Mouse (Mus musculus) Muller cell, postnatal 12 days (primary cell): ENCODE data around the gene Scarb1.

Source experiments
- DNase-seq: peaks from one replicate; pipeline ENCODE4 v3.0.0-alpha.2; 2015; ENCODE audit errors: inconsistent ontology term

Scarb1 gene

GRCm38 (mm10) chr5:125271531-125272203 lies 69.2 kb downstream of the Scarb1 start:
- DNase-seq: peak; percentile 75

DNA sequence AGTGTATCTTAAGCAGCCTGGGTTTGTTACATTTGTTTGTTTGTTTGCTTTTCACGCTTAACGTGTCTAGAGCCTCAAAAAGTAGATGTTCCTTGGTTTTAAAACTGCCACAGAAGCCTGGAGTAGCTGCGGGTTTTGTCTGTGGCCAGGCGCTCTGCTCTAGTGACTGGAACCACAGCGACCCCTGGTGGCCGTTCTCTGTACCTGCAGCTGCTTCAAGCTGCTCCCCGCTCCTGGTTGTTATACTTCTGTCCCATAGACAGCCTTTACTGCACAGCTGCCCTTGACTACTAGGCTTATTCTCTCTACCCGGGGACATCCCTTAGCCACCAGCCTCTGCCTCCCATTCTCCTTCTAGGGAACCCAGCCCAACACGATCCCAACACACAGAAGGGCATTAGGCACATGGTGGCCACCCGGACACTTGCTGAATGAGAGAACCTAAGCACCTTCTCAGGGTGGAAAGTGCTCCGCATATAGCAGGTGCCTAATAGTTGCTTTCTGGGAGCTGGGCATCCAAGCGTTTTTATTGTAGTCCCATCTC lies 70.2 kb downstream of the Scarb1 start:
- peak; percentile 76 for DNase-seq

DNA sequence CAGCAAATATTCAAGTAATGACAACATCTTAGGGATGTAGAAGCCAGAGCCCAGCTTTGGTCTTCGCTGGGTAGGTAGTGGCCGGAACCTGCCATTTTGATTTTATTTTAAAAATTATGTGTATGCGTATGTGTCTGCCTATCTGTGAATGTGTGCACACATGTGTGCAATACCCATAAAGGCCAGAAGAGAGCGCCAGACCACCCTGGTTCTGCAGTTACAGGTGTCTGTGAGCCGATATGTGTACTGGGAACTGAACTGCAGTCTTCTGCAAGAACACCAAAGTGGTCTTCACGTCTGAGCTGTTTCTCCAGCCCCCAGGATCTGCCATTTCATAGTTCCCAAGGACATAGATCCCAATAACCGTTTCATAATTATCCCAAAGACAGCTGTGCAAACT lies 71.1 kb downstream of the Scarb1 start:
- no peak for DNase-seq

DNA sequence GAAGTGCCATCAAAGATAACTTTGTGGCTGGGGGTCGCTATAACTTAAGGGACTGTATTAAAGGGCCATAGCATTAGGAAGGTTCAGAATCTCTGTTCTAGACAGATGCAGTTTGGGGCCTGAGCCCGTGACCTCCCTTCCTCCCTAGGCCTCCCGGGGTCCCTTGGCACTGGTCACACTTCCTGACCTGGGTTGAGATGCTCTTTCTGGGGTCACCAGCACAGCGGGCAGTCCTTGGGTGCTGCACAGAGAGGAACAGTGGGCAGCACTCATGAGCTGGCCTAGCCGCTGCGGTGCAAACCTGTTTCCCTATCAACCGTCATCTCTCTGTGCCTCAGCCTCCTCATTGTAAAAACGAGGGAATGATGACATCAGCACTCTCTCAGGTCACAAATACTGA lies 71.5 kb downstream of the Scarb1 start:
- DNase-seq: no peak

DNA sequence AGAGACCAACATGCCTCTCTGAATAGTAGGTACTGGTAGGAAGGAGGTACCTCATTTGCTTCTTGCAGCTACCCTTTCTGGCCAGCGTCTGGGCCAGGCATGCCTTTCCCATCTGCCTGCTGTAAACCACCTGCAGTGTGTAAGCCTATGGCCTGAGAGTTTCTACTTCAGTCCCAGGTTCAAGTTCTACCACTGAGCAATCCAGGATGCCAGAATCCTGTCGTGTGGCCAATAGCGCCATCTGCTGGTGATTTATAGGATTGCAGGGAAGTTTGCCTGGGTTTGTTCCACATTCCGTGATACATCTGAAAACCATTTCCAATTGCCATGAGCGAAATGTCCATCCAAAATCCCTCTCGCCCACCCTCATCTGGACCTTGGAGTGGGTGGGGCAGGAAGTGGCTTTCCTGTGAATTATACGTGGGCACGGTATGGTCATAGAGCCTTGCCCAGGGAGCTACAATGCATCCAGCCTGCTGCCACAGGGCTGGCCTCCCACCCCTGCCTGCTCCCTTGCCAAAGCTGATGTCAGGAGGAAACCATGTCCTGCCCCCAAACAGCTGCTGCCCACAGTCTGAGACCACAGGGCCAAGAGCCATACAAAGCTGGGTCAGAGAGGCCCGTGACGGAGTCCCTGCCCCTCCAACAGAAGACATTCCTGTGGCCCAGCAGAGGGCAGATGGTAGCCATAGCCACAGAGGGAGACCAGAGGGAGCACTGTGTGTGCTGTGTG lies 72.7 kb downstream of the Scarb1 start:
- DNase-seq: peak; percentile 99

GRCm38 (mm10) chr5:125267150-125267961 lies 73.5 kb downstream of the Scarb1 start:
- peak; percentile 82 for DNase-seq

DNA sequence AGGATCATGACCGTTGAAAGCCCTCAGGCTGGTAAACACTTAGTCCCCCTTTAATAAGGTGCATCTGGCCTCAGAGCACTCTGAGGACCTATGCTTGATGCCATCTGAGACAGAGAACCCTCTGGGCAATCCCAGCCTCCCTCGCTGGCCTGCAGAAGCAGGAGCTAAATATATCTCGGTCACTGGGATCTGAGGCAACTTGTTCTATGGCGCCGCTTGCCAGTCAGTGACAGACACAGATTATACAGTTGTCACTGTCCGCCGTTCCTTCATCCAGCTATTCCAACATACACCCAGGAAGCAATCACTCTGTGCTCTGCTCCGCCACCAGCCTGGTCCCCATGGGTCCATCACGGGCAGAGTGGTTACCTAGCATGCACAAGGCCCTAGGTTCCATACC lies 74.8 kb downstream of the Scarb1 start:
- DNase-seq: no peak

- no peak for DNase-seq
Measured at GRCm38 (mm10) chr5:125264700-125265099, 76.2 kb downstream of the Scarb1 start.

DNA sequence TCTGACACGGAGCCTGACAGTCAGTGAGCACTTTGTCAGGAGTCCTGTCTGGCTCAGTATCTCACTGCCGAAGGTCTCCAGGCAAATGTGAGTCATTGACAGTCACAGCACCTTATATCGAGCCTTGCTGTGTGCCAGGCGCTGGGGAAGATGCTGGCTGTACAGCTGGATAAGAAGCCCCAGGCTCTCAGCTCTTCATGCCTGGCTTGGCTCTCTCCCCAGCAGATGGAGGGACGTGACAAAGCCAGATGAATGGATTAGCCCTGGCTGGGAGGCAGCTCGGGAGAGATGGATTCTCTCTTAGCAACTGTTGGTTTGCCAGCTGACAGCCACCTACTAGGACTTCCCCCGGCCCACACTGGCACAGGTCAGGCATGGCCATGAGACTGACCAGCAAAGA lies 78.3 kb downstream of the Scarb1 start:
- DNase-seq: peak; percentile 70

DNA sequence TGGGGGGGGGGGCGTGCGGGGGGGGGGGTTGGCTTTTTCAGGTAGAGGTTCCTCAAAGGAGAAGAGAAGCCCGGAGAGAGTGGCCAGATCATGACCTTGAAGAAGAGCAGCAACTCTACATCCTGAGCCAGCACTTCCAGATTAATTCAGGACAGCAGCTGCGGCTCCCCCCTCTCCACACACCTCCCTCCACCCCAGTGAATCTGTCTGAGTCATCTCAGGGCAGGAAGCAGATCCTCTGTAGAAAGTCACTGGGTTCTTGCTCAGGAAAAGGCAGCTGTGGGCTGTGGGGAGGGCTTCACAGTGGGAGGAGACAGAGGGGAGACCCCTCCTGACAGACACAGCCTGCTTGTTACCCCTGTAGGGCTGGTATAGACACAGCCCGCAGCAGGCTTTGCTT lies 87.0 kb downstream of the Scarb1 start:
- no peak for DNase-seq

GRCm38 (mm10) chr5:125253448-125253847 lies 87.4 kb downstream of the Scarb1 start:
- no peak for DNase-seq

- DNase-seq: peak; percentile 60
Measured at GRCm38 (mm10) chr5:125252664-125253063, 88.2 kb downstream of the Scarb1 start.

- DNase-seq: no peak
Measured at GRCm38 (mm10) chr5:125251885-125252615, 88.8 kb downstream of the Scarb1 start.

- no peak for DNase-seq
Measured at GRCm38 (mm10) chr5:125249187-125249586, 91.7 kb downstream of the Scarb1 start.

DNA sequence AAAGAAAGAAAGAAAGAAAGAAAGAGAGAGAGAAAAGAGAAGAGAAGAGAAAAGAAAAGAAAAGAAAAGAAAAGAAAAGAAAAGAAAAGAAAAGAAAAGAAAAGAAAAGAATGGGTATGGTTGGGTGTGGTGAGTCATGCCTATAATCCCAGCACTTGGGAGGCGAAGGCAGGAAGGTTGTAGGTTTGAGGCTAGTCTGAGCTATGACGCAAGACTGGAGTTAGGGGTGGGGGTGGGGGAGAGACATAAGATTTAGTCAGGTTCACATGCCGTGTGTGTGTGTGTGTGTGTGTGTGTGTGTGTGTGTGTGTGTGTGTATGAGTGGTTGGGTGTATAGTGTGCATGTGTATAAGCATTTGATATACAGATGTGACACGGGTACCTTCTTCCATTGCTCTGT lies 94.2 kb downstream of the Scarb1 start:
- DNase-seq: no peak

- peak; percentile 94 for DNase-seq
Measured at GRCm38 (mm10) chr5:125245534-125246151, 95.3 kb downstream of the Scarb1 start.

DNA sequence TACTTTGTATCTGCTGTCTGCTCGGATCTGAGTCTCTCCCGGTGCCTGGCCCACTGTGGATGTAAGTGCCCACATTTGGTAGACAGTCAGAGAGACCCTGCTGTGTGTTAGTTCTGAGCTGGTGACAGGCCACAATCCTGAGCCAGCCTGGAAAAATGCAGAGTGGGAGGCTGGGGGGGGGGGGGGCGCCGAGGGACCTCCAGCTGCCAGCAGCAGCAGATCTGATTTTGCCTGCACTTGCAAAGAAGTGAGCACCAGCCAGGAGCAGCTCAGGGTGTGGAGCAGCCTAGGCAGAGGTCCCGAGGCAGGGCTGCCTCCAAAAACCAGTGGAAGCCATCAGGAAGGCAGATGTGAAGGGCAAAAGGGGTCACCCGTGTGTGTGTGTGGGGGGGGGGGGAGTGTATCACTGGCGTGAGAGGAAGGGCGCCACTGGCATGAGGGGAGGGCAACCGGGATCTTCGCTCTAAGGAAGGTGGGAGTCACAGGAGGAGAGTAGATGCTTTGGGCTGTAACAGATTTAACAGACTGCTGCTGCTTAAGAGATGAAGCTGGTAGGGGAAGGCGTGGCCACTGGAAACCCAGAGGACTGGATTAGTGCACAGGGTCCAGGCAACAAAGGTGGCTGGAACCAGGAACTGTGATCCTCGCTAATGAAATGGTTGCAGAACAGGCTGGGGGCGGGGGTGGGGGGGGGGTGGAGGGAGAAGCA lies 95.9 kb downstream of the Scarb1 start:
- peak; percentile 89 for DNase-seq

- DNase-seq: no peak
Measured at GRCm38 (mm10) chr5:125243928-125244327, 97.0 kb downstream of the Scarb1 start.

DNA sequence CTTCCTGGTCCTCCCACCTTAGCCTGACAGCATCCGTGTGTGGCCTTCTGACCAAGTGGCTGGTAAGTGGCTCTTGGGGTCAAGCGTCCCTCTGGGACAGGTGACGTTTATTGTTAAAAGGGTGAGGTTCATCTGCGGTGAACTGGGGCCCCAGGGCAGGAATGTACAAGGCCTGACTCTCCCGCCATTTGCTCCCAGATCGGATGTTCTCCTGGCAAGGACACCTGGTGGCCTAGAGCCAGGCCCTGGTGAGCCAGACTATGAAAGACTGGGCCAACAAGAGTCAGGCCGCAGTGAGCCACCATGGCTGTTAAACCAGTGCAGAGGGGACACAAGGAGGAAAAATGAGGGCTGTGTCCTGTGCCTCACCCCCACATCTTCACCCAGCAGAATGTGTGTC lies 98.8 kb downstream of the Scarb1 start:
- peak; percentile 43 for DNase-seq

DNA sequence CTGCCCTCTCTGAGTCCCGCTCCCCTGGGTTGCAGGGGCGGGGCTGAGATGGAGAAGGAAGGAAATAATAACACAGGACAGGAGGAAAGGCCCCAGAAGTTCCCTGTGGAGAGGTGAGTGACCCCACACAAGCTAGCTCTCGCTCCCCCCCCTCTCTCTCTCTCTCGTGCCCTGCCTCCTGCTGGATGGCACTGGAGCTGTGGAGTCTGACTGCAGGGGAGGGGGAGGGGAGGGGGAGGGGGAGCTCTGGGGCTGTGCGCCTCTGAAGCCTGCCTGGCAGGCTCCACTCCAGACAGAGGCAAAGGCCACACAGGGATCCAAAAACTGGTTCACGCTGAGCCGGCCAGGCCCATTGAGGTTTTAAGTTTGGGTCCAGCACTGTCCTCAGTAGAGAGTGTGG lies 99.3 kb downstream of the Scarb1 start:
- no peak for DNase-seq
